Mouse (Mus musculus): ENCODE results near the gene Sdccag8. TPM values are rescaled to one million over a fixed set of nuclear protein-coding genes. Genes with fewer than 3 reads are reported as not detected.
"Not testable (repeated sequence)": the region's sequence is repeated elsewhere in the genome, so short reads cannot be mapped to it uniquely, and the experiment has no call there.

Sdccag8 gene
- total RNA-seq, 2 experiments from 2014 or later, result 8.3 to 8.4 TPM

DNA sequence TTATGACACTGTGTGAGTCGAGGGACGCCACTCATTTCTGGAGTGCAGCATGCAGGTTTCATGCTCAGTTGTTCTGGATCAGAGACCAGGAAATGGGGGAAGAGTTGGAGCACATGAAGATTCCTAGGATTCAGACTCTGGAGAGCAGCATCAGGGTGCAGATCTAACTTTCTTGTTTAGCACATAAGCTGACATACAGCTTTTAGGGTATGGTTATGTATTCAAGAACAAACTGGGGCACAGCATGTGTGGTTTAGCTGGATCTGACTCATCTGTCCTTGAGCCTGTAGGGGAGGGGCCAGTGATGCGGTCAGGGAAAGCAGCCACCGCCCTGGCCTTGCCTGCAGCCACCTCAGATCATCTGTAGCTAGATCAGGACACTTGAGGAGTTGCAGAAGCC, 12.9 kb downstream of the Sdccag8 start:
- DNase-seq (ENCODE audit: low spot score in 2 of 2), result peak in 1 of 2 experiments; percentile 33

DNA sequence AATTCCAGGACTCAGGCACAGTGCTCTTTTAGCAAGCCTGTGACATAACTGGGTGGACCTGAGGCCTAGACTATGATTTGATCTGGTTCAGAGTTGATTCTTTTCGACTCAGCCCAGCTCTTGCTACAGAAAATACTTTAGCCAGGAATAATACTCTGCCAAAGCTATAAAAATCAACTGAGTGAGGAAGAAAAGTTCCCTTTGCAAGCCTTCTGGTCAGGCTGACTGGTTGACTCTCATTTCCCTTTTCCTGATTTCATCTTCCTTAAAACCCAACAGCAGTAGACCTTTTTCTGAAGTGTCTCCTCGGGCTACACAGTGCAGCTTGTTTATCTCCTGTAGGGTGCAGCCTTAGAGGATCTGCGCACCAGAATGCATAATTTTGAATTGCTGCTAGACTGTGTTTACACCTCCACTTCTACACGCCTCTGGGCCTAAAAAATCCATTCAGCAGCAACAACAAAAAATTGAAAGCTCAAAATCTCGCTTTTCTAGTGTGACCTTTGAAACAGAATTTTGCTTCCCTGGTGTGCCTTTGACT, 13.6 kb downstream of the Sdccag8 start:
- DNase-seq (ENCODE audit: low spot score in 2 of 2), result no peak

DNA sequence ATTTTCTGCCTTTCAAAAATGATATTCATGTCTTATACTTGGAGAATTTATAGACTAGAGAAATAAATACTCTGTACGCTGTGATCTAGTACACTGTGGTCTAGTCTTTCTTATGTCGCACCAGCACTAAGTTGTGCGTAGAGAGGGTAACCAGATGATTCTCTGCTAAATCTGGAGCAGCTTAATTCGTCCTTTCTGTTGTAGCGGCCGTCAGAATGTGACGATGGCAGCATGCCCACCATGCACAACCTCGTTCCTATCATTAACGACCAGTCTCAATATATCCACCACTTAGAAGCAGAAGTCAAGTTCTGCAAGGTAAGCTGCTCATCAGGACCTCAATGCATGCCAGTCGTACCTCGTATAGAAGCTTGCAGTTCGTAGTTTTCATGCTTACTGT, 14.2 kb downstream of the Sdccag8 start:
- no peak for DNase-seq (ENCODE audit: low spot score in 2 of 2)

DNA sequence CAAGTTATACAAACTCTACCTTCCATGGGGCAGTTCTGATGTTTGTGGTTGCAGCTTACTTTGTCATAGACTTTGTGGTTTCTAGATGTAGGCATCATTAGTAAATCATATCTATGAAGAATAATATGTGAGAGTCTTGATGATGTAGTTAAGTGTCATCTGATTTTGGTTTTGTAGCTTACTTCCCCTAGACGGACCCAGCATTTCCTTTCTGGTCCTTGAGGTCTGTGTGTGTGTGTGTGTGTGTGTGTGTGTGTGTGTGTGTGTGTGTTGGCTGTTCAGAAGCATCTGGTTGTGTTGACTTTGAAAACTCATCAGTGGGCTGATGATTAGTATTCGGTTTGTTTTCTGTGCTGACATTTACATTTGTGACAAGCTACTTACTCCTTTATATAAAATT, 17.6 kb downstream of the Sdccag8 start:
- DNase-seq (ENCODE audit: low spot score in 2 of 2), result no peak

DNA sequence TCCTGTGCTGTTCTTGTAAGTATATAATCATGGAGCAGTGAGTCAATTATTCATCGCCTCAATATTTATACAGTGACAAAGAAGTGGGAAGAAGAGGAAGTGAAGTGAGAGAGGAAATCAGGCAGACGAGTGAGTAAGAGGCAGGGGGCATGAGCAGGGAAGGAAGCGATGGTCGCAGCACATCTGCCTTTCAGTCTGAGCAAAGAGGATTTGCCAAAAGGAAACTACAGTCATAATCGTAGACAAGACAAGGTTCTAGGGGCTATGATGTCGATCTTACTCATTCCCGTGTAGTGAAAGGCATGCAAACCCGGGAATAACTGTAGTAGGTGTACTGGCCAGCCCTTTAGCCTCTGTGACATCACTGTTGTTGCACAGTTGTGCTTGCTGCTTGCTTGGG, 18.1 kb downstream of the Sdccag8 start:
- DNase-seq (ENCODE audit: low spot score in 2 of 2), result no peak

DNA sequence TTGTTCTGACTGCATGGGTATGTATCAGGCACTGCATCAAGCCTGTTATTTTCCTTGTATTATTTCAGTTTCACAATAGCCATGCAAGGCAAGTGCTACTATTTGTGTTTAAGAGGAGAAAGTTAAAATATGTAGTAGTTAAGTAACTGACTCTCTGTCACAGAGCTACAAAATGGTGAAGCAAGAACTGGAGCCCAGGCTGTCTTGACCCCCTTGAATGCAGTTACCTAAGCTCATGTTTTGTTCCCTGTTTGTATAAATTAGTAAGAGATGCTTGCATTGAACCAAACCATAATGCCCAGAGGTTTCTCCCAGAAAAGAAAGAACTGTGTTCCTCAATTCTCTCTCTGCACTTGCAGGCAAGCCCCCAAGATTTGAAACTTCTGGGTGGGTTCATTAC, 18.8 kb downstream of the Sdccag8 start:
- DNase-seq (ENCODE audit: low spot score in 2 of 2), result no peak

DNA sequence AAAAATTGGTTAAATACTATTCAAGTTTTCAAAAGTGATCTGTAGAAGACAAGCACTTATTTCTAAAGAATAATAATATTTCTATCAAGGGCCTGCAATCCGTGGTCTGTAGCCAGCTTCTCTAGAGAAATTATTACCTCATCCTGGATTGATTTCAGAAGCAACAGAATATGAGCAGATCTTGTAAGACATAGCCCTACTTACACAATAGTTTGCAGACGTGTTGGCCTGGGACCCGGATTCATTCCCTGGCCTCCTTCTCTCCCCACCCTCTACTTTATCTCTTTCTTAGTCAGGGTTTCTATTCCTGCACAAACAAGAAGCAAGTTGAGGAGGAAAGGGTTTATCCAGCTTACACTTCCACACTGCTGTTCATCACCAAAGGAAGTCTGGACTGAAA, 19.5 kb downstream of the Sdccag8 start:
- DNase-seq (ENCODE audit: low spot score in 2 of 2), result no peak

DNA sequence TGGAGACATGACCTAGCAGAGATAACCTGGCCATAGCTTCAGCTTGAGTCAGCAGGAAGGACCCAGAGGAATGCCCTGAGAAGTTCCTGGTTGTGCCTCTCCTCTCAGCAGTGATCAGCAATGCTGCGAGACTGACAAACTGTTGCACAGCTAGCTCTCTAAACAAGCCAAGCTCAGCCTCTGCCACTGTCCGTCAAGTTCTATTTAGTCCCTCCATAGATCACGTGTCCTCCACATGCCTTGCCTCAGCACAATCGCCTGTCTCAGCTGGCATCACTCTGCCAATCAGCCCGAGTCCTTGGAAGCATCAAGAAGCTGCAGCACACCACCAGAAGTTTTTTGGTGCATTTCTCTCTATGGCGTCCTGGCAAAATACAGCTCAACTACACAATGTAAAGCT, 20.4 kb downstream of the Sdccag8 start:
- no peak for DNase-seq (ENCODE audit: low spot score in 2 of 2)

DNA sequence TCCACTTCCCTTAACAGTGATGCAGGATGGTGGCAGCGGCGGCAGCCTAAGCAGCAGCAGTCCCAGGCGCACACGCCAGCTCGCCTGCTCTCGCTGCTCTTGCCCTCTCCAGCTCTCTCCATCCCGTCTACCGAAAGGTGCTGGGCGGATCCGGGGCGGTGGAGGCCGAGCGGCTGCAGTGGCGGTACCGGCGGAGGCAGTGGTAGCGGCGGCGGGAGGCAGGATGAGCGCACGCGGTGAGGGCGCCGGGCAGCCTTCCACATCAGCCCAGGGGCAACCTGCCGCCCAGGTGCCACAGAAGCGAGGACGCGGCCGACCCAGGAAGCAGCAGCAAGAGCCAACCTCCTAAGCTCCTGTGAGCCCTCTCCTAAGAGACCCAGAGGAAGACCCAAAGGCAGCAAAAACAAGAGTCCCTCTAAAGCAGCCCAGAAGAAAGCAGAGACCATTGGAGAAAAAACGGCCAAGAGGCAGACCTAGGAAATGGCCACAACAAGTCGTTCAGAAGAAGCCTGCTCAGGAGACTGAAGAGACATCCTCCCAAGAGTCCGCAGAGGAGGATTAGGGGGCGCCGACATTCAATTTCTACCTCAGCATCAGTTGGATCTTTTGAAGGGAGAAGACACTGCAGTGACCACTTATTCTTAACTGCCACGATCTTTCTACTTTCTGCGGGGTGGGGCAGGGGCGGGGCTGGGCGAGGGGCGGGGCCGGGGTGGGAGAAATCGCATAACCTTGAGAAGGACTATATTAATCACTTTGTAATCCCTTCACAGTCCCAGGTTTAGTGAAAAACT, 21.2 kb downstream of the Sdccag8 start:
- no peak for DNase-seq (ENCODE audit: low spot score in 2 of 2)

DNA sequence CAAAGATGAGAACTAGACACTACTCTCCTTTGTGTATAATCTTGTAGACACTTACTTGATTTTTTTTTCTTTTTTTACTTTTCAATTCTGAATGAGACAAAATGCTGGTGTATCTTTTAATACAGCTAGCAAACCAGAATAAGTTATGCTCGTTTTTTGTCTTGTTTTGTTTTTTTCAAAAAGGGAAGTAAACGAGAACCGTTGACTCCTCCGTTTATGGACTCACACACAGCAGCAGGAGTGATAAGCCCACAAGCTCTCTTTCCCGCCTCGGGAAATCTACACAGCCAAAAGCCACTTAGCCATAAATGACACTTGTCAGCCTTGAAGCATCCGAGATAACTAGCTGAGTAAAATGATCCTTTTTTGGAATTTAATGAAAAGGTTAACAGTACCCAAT, 22.1 kb downstream of the Sdccag8 start:
- DNase-seq (ENCODE audit: low spot score in 2 of 2), result not testable (repeated sequence)

DNA sequence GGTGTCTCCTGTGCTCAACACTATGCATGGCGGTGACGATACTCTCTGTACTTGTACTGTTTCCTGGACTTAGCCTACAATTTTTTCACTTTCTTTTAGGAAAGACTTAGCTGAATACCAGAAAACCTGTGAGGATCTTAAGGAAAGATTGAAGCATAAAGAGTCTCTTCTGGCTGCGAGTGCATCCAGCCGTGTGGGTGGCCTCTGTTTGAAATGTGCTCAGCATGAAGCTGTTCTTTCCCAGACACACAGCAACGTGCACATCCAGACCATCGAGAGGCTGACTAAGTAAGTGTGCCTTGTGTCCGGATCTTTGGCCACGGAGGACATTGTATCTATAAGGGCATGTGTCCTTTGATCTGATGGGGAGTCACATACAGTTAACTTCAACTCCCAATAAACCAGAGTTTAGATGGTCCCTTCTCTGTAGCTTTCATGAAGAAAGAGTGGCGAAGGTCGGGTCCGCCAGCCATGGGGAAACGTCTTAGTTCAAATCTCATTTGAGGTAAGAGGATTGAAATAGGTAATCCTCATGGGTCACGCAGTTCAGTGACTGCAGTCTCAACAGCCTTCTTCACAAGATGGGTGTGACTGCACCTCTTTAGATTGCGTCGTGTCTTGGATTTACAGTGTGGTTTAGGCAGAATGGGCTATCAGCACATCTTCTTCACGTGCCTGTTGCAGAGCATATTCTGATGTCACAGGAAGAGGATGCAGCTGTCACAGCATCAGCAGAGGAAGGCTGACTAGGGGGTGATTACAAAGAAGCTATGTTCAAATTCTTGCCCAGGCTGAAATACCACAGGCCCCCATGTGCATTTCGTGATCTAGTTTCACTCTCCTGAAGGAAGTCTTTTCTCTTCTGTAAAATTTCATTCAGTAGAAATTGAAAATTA, 30.9 kb downstream of the Sdccag8 start:
- no peak for DNase-seq (ENCODE audit: low spot score in 2 of 2)

DNA sequence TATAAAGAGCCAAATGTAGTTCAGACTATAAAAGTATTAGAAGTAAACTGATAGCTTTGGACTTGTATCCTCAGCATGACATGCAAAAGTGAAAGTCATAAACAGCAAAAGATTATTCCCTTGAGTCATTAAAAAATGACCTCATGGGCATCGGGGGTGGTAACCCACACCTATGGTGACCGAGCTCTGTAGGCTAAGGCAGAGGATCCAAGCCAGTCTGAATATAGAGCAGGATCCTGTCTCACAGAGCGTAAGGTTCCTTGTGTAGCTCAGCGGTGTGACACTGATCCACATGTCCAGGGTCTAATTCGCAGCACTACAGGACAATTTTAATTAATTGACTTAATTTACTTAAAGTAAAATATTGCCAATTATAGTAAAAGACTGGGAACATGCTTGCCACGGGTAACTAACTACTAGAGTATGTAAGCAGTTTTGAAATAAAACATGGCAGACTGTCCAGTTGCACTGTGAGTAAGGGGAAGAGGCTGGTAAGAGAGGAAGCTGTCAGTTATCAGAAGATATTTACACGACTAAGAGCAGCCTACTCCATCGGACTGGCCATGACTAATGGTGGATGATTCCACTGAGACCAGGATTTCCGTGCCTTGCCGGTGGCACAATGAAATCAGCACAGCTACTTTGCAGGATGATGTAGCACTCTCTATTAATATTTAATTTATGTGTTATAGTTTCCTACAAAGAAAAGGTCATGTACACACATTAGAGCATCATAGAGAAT, 32.8 kb downstream of the Sdccag8 start:
- no peak for DNase-seq (ENCODE audit: low spot score in 2 of 2)

DNA sequence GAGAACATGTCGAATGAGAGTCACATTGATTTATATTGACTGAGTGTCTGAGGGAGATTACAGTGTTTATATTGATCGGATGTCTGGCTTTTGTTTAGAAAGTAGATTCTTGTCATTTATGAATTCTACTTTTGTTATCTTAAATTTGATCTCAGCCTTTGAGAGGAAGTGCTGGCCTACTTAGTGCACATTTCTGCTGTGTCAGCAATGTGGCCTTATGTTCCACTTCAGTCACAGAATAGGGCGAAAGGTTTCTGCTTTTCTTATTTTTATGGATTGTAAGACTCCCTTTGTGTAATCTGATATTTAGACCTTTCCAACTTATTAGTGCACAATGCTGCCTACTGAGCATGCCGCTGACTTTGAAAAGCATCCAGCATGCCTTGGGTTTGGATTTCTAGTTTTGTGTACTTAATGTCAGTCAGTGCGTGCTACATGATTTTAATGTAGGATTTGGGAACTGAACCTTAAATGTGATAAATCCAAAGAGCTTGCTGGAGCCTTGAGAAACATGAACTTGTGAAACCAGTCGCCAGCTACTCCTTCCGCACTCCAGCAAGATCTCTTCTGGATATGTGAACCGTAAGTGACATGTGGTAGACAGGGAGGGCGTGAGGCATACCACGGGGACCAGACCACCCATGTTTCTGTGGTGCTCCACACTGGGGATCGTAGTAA, 34.3 kb downstream of the Sdccag8 start:
- DNase-seq (ENCODE audit: low spot score in 2 of 2), result no peak

DNA sequence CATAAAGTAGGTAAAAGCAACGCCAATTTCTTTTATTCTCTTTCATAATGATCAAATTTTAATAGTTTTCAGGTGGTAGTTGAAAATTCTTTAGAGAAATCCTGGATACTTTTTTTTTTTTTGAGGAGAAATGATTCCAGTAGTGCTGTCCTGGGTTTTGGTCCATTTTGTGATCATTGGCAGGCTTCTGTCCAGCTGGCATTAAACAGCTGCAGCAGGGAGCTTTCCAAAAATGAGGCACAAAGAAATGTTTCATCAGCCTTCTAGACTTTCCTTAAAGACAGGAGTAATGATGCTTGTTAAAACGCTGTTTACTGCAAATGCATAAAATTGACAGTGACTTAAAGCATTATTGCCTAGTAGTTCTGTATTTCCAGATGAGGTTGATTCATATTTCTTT, 34.9 kb downstream of the Sdccag8 start:
- DNase-seq (ENCODE audit: low spot score in 2 of 2), result peak in 1 of 2 experiments; percentile 51

DNA sequence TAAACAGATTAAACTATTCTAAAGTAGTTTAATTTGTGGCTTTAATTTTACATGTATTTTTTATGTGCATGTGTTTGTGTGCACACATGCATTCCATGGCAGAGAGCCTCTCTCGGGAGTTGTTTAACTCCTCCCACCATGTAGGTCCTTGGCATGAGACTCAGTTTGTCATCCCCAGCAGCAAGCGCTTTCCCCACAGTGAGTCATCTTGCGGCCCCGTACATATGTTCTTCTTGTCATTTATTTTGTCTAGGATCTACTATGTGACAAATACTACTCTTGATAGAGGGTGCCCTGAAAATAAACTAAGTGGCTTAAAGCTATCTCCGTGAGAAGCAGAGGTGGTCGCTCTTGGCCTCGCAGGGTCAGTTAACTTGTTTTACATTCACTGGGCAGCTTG, 36.9 kb downstream of the Sdccag8 start:
- DNase-seq (ENCODE audit: low spot score in 2 of 2), result no peak

DNA sequence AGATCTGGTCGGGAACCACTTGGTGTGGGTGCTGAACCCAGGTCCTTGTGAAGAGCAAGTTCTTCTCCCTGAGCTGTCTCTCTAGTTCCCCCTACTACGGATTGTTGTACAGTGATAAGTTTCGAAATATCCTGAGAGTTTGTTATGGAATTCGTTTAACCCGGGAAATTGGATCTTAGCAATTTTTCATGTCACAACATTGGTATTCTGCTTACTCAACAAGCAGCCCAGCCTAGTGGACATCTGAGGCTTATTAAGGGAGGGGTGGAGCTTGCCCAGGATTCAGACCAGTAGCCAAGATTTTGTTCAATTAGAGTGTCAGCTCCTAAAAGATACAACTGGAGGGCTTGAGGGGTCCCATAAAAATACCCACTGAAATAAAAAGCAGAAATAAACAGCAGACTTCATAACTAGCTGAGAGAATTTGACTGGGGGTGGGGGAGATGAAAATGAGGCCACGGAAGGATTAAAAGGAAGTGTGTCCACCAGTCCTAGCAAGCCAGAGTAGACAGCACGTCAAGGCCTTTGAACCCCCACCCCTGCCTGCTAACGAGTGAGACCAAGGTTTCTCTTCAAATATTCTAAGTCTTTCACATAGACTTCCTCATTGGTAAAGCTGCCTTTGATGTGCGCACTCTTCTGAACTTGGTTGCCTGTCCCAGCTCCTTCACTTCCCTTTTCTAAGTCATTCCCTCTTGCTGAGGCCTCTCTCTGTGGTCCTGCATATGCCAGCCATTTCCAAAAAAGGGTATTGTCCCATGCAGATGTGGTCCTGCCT, 38.5 kb downstream of the Sdccag8 start:
- DNase-seq (ENCODE audit: low spot score in 2 of 2), result no peak

DNA sequence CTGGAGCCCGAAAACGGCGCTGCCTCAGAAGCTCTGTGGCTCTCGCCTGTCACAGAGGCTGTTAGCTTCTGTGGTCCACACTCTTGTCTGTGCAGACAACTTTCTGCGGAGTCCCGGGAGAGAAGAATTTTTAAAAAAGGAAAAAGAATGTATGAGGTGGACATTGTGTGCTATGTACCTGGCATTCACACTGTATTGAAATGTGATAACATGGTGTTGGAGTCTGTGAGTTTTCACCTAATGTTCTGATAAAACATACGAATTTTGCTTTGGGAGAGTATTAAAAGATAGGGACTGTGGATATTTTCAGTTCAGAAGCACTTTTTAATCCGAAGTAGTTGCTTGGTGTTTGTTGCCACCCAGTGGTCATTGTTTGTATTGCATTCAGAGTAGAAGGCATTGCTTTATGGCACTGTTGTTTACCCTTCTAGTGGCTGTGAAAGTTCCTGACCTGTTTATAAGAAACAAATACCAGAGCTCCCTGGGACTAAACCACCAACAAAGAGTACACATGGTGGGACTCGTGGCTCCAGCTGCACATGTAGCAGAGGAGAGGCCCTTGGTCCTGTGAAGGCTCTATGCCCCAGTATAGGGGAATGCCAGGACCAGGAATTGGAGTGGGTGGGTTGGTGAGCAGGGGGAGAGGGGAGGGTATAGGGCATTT, 47.7 kb downstream of the Sdccag8 start:
- peak in 1 of 2 experiments; percentile 67 for DNase-seq (ENCODE audit: low spot score in 2 of 2)

DNA sequence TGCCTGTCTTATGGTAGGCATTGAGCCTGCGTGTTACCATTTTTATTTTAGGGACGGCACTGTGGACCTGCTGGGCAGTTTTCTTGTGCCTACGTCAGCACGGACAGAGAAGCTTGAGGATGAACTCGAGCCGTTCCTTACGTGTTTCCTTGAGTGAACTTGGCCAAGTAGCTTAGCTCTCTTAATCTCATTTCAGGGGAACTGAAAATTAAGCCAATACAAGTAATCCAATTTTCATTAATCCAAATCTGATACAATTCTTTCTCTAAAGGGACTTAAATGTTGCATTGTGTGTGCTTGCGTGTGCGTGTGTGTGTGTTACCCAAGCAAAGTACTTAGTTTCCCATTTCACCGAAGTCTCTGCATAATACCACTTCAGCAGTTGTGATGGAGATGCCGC, 56.0 kb downstream of the Sdccag8 start:
- no peak for DNase-seq (ENCODE audit: low spot score in 2 of 2)

DNA sequence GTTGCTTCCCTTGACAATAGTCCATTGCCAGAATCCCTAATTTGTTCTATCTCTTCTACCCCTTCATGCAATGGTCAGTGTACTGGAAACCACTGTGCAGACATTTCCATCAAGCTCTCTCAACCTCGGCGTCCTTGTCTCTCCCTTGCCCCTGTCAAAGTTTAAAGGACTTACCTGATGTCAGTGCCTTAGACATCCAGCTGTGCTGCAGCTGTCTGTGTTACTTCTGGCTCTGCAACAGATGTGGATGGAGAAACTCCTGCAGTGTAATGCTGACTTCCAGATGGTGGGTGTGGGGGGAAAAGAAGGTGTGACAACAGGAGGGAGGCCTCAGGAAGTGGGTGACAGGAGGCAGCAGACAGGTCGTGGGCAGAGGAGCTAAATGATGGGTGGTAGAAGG, 57.5 kb downstream of the Sdccag8 start:
- DNase-seq (ENCODE audit: low spot score in 2 of 2), result no peak
